Mouse (Mus musculus) MEL (cell line): ENCODE data around the gene Mef2d. TPM values are rescaled to one million over a fixed set of nuclear protein-coding genes. Genes with fewer than 3 reads are reported as not detected.
A peak's percentile ranks its signal among the peaks of the same experiment; 100 is the strongest.

Source experiments
- DNase-seq: peaks from one replicate; pipeline ENCODE4 v3.0.0; 2011; ENCODE audit warnings: low read depth, low spot score
- H3K27ac ChIP-seq: 2 replicates; pipeline ENCODE4 v1.5.1; 2012; ENCODE audit warnings: low read depth, mild to moderate bottlenecking, control low read depth, low read length, moderate library complexity; ENCODE audit not compliant: control insufficient read depth
- H3K27me3 ChIP-seq, 2 experiments: fragments of 150-350 bp in 1 of 2; sonication (generic) in 1 of 2; 2 replicates each; pipeline ENCODE4 v1.6.1; 2012; ENCODE audit warnings: low read length in 2 of 2, mild to moderate bottlenecking in 2 of 2, improper control_type of control experiment in 1 of 2, moderate library complexity in 1 of 2; ENCODE audit not compliant: insufficient read depth in 2 of 2, control insufficient read depth in 1 of 2
- H3K36me3 ChIP-seq, 2 experiments: 2 replicates each; pipeline ENCODE4 v1.6.1; 2012 to 2014; ENCODE audit warnings: low read length in 2 of 2, improper control_type of control experiment in 1 of 2, inconsistent platforms in 1 of 2, mild to moderate bottlenecking in 1 of 2; ENCODE audit not compliant: insufficient read depth in 2 of 2, control insufficient read depth in 1 of 2
- H3K4me1 ChIP-seq, 2 experiments: fragments of 150-350 bp in 1 of 2; sonication (generic) in 1 of 2; 2 replicates each; pipeline ENCODE4 v1.6.1; 2012; ENCODE audit warnings: low read length in 2 of 2, improper control_type of control experiment in 1 of 2, mild to moderate bottlenecking in 1 of 2; ENCODE audit not compliant: insufficient read depth in 2 of 2, control insufficient read depth in 1 of 2
- H3K4me3 ChIP-seq, 2 experiments: fragments of 150-350 bp in 1 of 2; sonication (generic) in 1 of 2; 2 replicates each; pipeline ENCODE4 v1.5.1; 2012; ENCODE audit warnings: low read depth in 2 of 2, low read length in 2 of 2, mild to moderate bottlenecking in 2 of 2, moderate library complexity in 2 of 2, control low read depth in 1 of 2, improper control_type of control experiment in 1 of 2; ENCODE audit not compliant: control insufficient read depth in 1 of 2, insufficient read depth in 1 of 2
- H3K79me2 ChIP-seq: 2 replicates; pipeline ENCODE4 v1.6.1; 2012; ENCODE audit warnings: mild to moderate bottlenecking, low read length, moderate library complexity; ENCODE audit not compliant: control insufficient read depth, poor library complexity, insufficient read depth
- H3K9ac ChIP-seq: 2 replicates; pipeline ENCODE4 v1.6.1; 2012; ENCODE audit warnings: low read depth, mild to moderate bottlenecking, control low read depth, low read length, moderate library complexity; ENCODE audit not compliant: control insufficient read depth, poor library complexity, severe bottlenecking
- H3K9me3 ChIP-seq: fragments of 150-350 bp; sonication (generic); replicated peaks from 2 replicates; pipeline ENCODE4 v1.6.1; 2012; ENCODE audit warnings: mild to moderate bottlenecking, low read length, improper control_type of control experiment, moderate library complexity; ENCODE audit not compliant: insufficient read depth
- CHD2 ChIP-seq: IDR thresholded peaks from 2 replicates; pipeline ENCODE4 v1.6.1; 2011; ENCODE audit warnings: low read length, improper control_type of control experiment
- E2F4 ChIP-seq: IDR thresholded peaks from 2 replicates; pipeline ENCODE4 v1.6.1; 2011; ENCODE audit warnings: low read depth, low read length, improper control_type of control experiment, borderline replicate concordance
- ELF1 ChIP-seq: IDR thresholded peaks from 2 replicates; pipeline ENCODE4 v1.6.1; 2014; ENCODE audit warnings: low read depth, mild to moderate bottlenecking, inconsistent platforms, low read length, improper control_type of control experiment, moderate library complexity
- HCFC1 ChIP-seq: IDR thresholded peaks from 2 replicates; pipeline ENCODE4 v1.6.1; 2012; ENCODE audit warnings: low read depth, mild to moderate bottlenecking, inconsistent platforms, low read length, improper control_type of control experiment, moderate library complexity
- JUND ChIP-seq: IDR thresholded peaks from 2 replicates; pipeline ENCODE4 v1.6.1; 2011; ENCODE audit warnings: low read depth, mild to moderate bottlenecking, improper control_type of control experiment, low read length
- MAZ ChIP-seq: IDR thresholded peaks from 2 replicates; pipeline ENCODE4 v1.6.1; 2012; ENCODE audit warnings: low read depth, mild to moderate bottlenecking, inconsistent platforms, low read length, improper control_type of control experiment
- MXI1 ChIP-seq: IDR thresholded peaks from 2 replicates; pipeline ENCODE4 v1.6.1; 2011; ENCODE audit warnings: mild to moderate bottlenecking, low read depth, low read length, improper control_type of control experiment
- MYC ChIP-seq: IDR thresholded peaks from 2 replicates; pipeline ENCODE4 v1.6.1; 2011; ENCODE audit warnings: low read depth, mild to moderate bottlenecking, low read length, improper control_type of control experiment, moderate library complexity
- NELFE ChIP-seq: IDR thresholded peaks from 2 replicates; pipeline ENCODE4 v1.6.1; 2011; ENCODE audit warnings: low read depth, low read length, improper control_type of control experiment
- RCOR1 ChIP-seq: IDR thresholded peaks from 2 replicates; pipeline ENCODE4 v1.6.1; 2012; ENCODE audit warnings: low read depth, mild to moderate bottlenecking, inconsistent platforms, low read length, improper control_type of control experiment
- SMC3 ChIP-seq: IDR thresholded peaks from 2 replicates; pipeline ENCODE4 v1.6.1; 2011; ENCODE audit warnings: low read depth, low read length, improper control_type of control experiment
- TBP ChIP-seq: IDR thresholded peaks from 2 replicates; pipeline ENCODE4 v1.8.0; 2011; ENCODE audit warnings: low read depth, low read length, improper control_type of control experiment
- TCF12 ChIP-seq: IDR thresholded peaks from 2 replicates; pipeline ENCODE4 v1.6.1; 2014; ENCODE audit warnings: low read depth, mild to moderate bottlenecking, inconsistent platforms, low read length, improper control_type of control experiment, moderate library complexity
- USF1 ChIP-seq: IDR thresholded peaks from 2 replicates; pipeline ENCODE4 v1.6.1; 2014; ENCODE audit warnings: low read depth, mild to moderate bottlenecking, inconsistent platforms, low read length, improper control_type of control experiment, moderate library complexity
- USF2 ChIP-seq, 2 experiments: IDR thresholded peaks; 2 replicates each; pipeline ENCODE4 v1.6.1; 2011 to 2012; ENCODE audit warnings: improper control_type of control experiment in 2 of 2, low read length in 2 of 2, borderline replicate concordance in 1 of 2, inconsistent platforms in 1 of 2, low read depth in 1 of 2, mild to moderate bottlenecking in 1 of 2; ENCODE audit not compliant: insufficient read depth in 1 of 2
- ZC3H11A ChIP-seq: IDR thresholded peaks from 2 replicates; pipeline ENCODE4 v1.6.1; 2012; ENCODE audit warnings: low read depth, mild to moderate bottlenecking, inconsistent platforms, low read length, improper control_type of control experiment
- ZKSCAN1 ChIP-seq: IDR thresholded peaks from 2 replicates; pipeline ENCODE4 v1.6.1; 2012; ENCODE audit warnings: low read depth, mild to moderate bottlenecking, inconsistent platforms, low read length, improper control_type of control experiment, moderate library complexity
- ZMIZ1 ChIP-seq: IDR thresholded peaks from 2 replicates; pipeline ENCODE4 v1.6.1; 2012; ENCODE audit warnings: low read depth, mild to moderate bottlenecking, inconsistent platforms, low read length, improper control_type of control experiment, moderate library complexity
- ZNF384 ChIP-seq: IDR thresholded peaks from 2 replicates; pipeline ENCODE4 v1.6.1; 2012; ENCODE audit warnings: low read depth, mild to moderate bottlenecking, inconsistent platforms, low read length, improper control_type of control experiment
- polyA plus RNA-seq, 2 experiments: library from polyadenylated mRNA; stranded (reverse) in 1 of 2; unstranded in 1 of 2; fragments of >175 nt in 1 of 2; fragments of >200 nt in 1 of 2; gene quantifications; 2 replicates each; pipeline versions ENCODE4 v1.2.1 to v1.2.4; 2012; ENCODE audit warnings: low replicate concordance in 2 of 2, low read depth in 1 of 2; ENCODE audit not compliant: insufficient read length in 2 of 2, insufficient read depth in 1 of 2, missing spikeins in 1 of 2
- total RNA-seq: library from RNA; depleted of rRNA; stranded (reverse); fragments of 300-350 nt; gene quantifications from 2 replicates; pipeline ENCODE4 v1.2.3, GENCODE M21; 2012

Mef2d gene
- total and polyA plus RNA-seq, 3 experiments, result 16.9 to 117 (median 71.4) TPM

GRCm38 (mm10) chr3:88140178-88140902, 1.8 kb upstream of the Mef2d start:
- peaks cover 0 to 29% of the 10 kb centered on the region in 2 experiments; a peak in 2 of 4 replicates for H3K36me3 ChIP-seq
- no peaks in the 10 kb centered on the region for H3K9me3 ChIP-seq
- DNase-seq, result peak; percentile 43
- peak overlapping the region; percentile 53 to 62 for H3K4me3 ChIP-seq
- H3K4me1 ChIP-seq, result peaks cover 19 to 42% of the 10 kb centered on the region in 2 experiments
- H3K27me3 ChIP-seq, result no peaks in the 10 kb centered on the region
- H3K27ac ChIP-seq, result peak overlapping the region; percentile 97
- H3K79me2 ChIP-seq, result peaks cover 40% of the 10 kb centered on the region
- TF ChIP-seq CHD2 (no peak), USF2 (IDR thresholded peaks at IDR 0.05; ENCODE audit: borderline replicate concordance in 1 of 2, insufficient read depth in 1 of 2, low read depth in 1 of 2, low read length in 2 of 2) (no peak), ZKSCAN1 (no peak)
- H3K9ac ChIP-seq, result peak overlapping the region; percentile 77

GRCm38 (mm10) chr3:88140903-88141430, 1.2 kb upstream of the Mef2d start:
- 0 out of 2 replicates have a peak, but pooled peaks have one; percentile 38 for TF ChIP-seq MAZ
- peak; percentile 44; the same call in 1 of the 2 replicates for TF ChIP-seq HCFC1
- no peak for TF ChIP-seq ZC3H11A
- peak; percentile 43; the same call in 1 of the 2 replicates for TF ChIP-seq TBP
- no peak for TF ChIP-seq SMC3
- no peak for TF ChIP-seq MYC
- no peak for TF ChIP-seq USF1
- no peak for TF ChIP-seq RCOR1
- peak overlapping the region; percentile 77 for H3K9ac ChIP-seq
- H3K79me2 ChIP-seq, result peaks cover 46% of the 10 kb centered on the region
- peaks cover 0 to 35% of the 10 kb centered on the region in 2 experiments; a peak in 2 of 4 replicates for H3K36me3 ChIP-seq
- DNase-seq, result peak; percentile 77
- H3K9me3 ChIP-seq, result no peaks in the 10 kb centered on the region
- H3K27me3 ChIP-seq, result no peaks in the 10 kb centered on the region
- peak overlapping the region; percentile 97 for H3K27ac ChIP-seq
- peaks cover 24 to 48% of the 10 kb centered on the region in 2 experiments for H3K4me1 ChIP-seq
- peak overlapping the region; percentile 53 to 58 for H3K4me3 ChIP-seq

- Histone ChIP-seq H3K27me3 (no peaks in the 10 kb centered on the region), H3K9ac (peak overlapping the region; percentile 77), H3K4me1 (peaks cover 24 to 53% of the 10 kb centered on the region in 2 experiments), H3K79me2 (peaks cover 50% of the 10 kb centered on the region), H3K27ac (peak overlapping the region; percentile 97), H3K36me3 (peaks cover 0 to 39% of the 10 kb centered on the region in 2 experiments; a peak in 2 of 4 replicates), H3K9me3 (no peaks in the 10 kb centered on the region), H3K4me3 (peak overlapping the region; percentile 53 to 58)
- TF ChIP-seq ZC3H11A (0 out of 2 replicates have a peak, but pooled peaks have one; percentile 10), ZMIZ1 (peak; percentile 31; the same call in 1 of the 2 replicates), ELF1 (peak; percentile 45; the same call in 1 of the 2 replicates), E2F4 (0 out of 2 replicates have a peak, but pooled peaks have one; percentile 41), MXI1 (peak; percentile 8; the same call in 1 of the 2 replicates), RCOR1 (peak; percentile 40; the same call in 1 of the 2 replicates), SMC3 (no peak), TCF12 (no peak), ZNF384 (peak; percentile 82; the same call in 1 of the 2 replicates), JUND (0 out of 2 replicates have a peak, but pooled peaks have one; percentile 29), NELFE (no peak)
- DNase-seq, result no peak
These were observed 759 bp upstream of the Mef2d start for GRCm38 (mm10) chr3:88141439-88141786.
